Mouse (Mus musculus): ENCODE measurements around the gene Zbtb16. TPM values are rescaled to one million over a fixed set of nuclear protein-coding genes. Genes with fewer than 3 reads are reported as not detected.
A peak's percentile ranks its signal among the peaks of the same experiment; 100 is the strongest.

Zbtb16 gene
- polyA plus RNA-seq, 1 experiment from 2014 or later = 2.0 TPM

- ATAC-seq = no peak
- no peak overlapping the region for H3K9ac ChIP-seq
- no peak overlapping the region for H3K27ac ChIP-seq
- H3K36me3 ChIP-seq = no peaks in the 10 kb centered on the region
- no peak overlapping the region for H3K4me2 ChIP-seq (replicated peaks)
- no peaks in the 10 kb centered on the region for H3K9me3 ChIP-seq
- 19% methylated on average over 11 of the region's 11 CpGs for WGBS
- H3K4me1 ChIP-seq (replicated peaks) = peaks cover 21% of the 10 kb centered on the region
- no peaks in the 10 kb centered on the region for H3K27me3 ChIP-seq (replicated peaks)
- H3K4me3 ChIP-seq (replicated peaks) = no peak overlapping the region
Observed at GRCm38 (mm10) chr9:48674359-48675015, 161.5 kb downstream of the Zbtb16 start.

GRCm38 (mm10) chr9:48673804-48674203 lies 162.2 kb downstream of the Zbtb16 start:
- Histone ChIP-seq H3K4me2 (replicated peaks) (no peak overlapping the region), H3K36me3 (no peaks in the 10 kb centered on the region), H3K9ac (no peak overlapping the region), H3K9me3 (no peaks in the 10 kb centered on the region), H3K4me3 (replicated peaks) (no peak overlapping the region), H3K4me1 (replicated peaks) (peaks cover 16% of the 10 kb centered on the region), H3K27me3 (replicated peaks) (no peaks in the 10 kb centered on the region), H3K27ac (no peak overlapping the region)
- 60% methylated on average over 5 of the region's 5 CpGs for WGBS
- ATAC-seq = no peak

- Histone ChIP-seq H3K9me3 (no peaks in the 10 kb centered on the region), H3K36me3 (no peaks in the 10 kb centered on the region), H3K4me1 (replicated peaks) (peaks cover 16% of the 10 kb centered on the region), H3K27ac (no peak overlapping the region), H3K9ac (no peak overlapping the region), H3K4me2 (replicated peaks) (no peak overlapping the region), H3K27me3 (replicated peaks) (no peaks in the 10 kb centered on the region), H3K4me3 (replicated peaks) (no peak overlapping the region)
- no peak for ATAC-seq
- WGBS = 82% methylated on average over 6 of the region's 6 CpGs
Observed at GRCm38 (mm10) chr9:48673213-48673612, 162.8 kb downstream of the Zbtb16 start.

DNA sequence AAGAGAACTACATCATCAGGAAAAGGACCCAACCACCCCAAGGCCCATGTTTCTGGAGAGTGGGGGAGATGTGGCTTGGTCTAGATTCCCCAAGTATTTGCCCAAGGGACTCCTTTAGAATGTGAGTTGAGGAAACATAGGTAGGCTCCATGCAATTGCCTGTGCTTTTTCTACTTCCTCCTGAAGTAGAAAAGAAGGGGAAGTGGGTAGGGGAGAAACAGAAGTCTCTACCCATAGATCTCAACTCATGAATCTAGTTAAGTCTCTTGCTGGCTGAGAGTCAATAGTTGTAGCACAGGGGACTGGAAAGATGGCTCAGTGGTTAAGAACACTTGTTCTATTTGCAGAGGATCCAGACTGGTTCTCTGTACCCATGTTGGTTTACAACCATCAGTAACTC lies 164.2 kb downstream of the Zbtb16 start:
- ATAC-seq = no peak
- no peaks in the 10 kb centered on the region for H3K27me3 ChIP-seq (replicated peaks)
- peaks cover 16% of the 10 kb centered on the region for H3K4me1 ChIP-seq (replicated peaks)
- H3K4me3 ChIP-seq (replicated peaks) = no peak overlapping the region
- H3K4me2 ChIP-seq (replicated peaks) = no peak overlapping the region
- no peaks in the 10 kb centered on the region for H3K36me3 ChIP-seq
- H3K27ac ChIP-seq = no peak overlapping the region
- no peaks in the 10 kb centered on the region for H3K9me3 ChIP-seq
- no peak overlapping the region for H3K9ac ChIP-seq

GRCm38 (mm10) chr9:48670156-48670555 lies 165.9 kb downstream of the Zbtb16 start:
- no peak overlapping the region for H3K9ac ChIP-seq
- H3K4me3 ChIP-seq (replicated peaks) = no peak overlapping the region
- no peaks in the 10 kb centered on the region for H3K27me3 ChIP-seq (replicated peaks)
- no peak overlapping the region for H3K4me2 ChIP-seq (replicated peaks)
- 79% methylated on average over 13 of the region's 13 CpGs for WGBS
- H3K4me1 ChIP-seq (replicated peaks) = peaks cover 12% of the 10 kb centered on the region
- no peak overlapping the region for H3K27ac ChIP-seq
- no peaks in the 10 kb centered on the region for H3K9me3 ChIP-seq
- no peak for ATAC-seq
- no peaks in the 10 kb centered on the region for H3K36me3 ChIP-seq

GRCm38 (mm10) chr9:48669672-48670071 lies 166.3 kb downstream of the Zbtb16 start:
- ATAC-seq = no peak
- H3K9me3 ChIP-seq = no peaks in the 10 kb centered on the region
- H3K27ac ChIP-seq = no peak overlapping the region
- no peak overlapping the region for H3K9ac ChIP-seq
- peaks cover 7% of the 10 kb centered on the region; the same call in 1 of the 2 replicates for H3K4me1 ChIP-seq (replicated peaks)
- no peaks in the 10 kb centered on the region for H3K27me3 ChIP-seq (replicated peaks)
- no peak overlapping the region for H3K4me3 ChIP-seq (replicated peaks)
- no peaks in the 10 kb centered on the region for H3K36me3 ChIP-seq
- WGBS = 83% methylated on average over 10 of the region's 10 CpGs
- H3K4me2 ChIP-seq (replicated peaks) = no peak overlapping the region

DNA sequence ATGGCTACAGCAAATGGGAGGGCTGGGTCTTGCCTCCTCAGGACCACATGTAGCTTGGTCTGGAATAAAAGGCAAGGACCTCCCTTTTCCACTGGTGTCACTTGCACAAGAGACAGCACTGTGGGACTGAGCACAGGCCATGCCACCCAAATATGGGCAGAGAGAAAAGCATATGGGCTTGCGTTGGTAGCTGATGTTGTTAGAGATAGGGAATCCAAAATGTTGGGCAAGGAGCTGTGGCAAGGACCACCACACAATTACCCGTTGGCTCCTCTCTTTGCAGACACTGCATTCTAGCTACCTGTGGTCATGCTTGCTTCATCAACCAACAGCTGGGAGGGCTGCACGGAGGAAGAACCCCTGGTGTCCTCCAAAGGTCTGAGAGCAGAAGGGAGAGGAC lies 169.3 kb downstream of the Zbtb16 start:
- 90% methylated on average over 3 of the region's 3 CpGs for WGBS
- no peaks in the 10 kb centered on the region for H3K9me3 ChIP-seq
- no peaks in the 10 kb centered on the region for H3K36me3 ChIP-seq
- no peak overlapping the region for H3K27ac ChIP-seq
- H3K4me1 ChIP-seq (replicated peaks) = 0 out of 2 replicates have a peak, but pooled peaks cover 7% of the 10 kb centered on the region
- no peaks in the 10 kb centered on the region for H3K27me3 ChIP-seq (replicated peaks)
- no peak overlapping the region for H3K4me3 ChIP-seq (replicated peaks)
- H3K9ac ChIP-seq = no peak overlapping the region
- ATAC-seq = no peak
- H3K4me2 ChIP-seq (replicated peaks) = no peak overlapping the region

GRCm38 (mm10) chr9:48663052-48663433 lies 173.0 kb downstream of the Zbtb16 start:
- ATAC-seq = peak; percentile 44; the same call in 1 of the 2 replicates
- H3K9ac ChIP-seq = no peak overlapping the region
- H3K36me3 ChIP-seq = no peaks in the 10 kb centered on the region
- no peak overlapping the region for H3K4me2 ChIP-seq (replicated peaks)
- no peak overlapping the region for H3K4me3 ChIP-seq (replicated peaks)
- 33% methylated on average over 13 of the region's 13 CpGs for WGBS
- no peak overlapping the region for H3K27ac ChIP-seq
- no peaks in the 10 kb centered on the region for H3K9me3 ChIP-seq
- H3K4me1 ChIP-seq (replicated peaks) = 0 out of 2 replicates have a peak, but pooled peaks cover 5% of the 10 kb centered on the region
- H3K27me3 ChIP-seq (replicated peaks) = no peaks in the 10 kb centered on the region

- Histone ChIP-seq H3K4me2 (replicated peaks) (no peak overlapping the region), H3K9me3 (no peaks in the 10 kb centered on the region), H3K27me3 (replicated peaks) (no peaks in the 10 kb centered on the region), H3K4me3 (replicated peaks) (no peak overlapping the region), H3K27ac (no peak overlapping the region), H3K4me1 (replicated peaks) (0 out of 2 replicates have a peak, but pooled peaks cover 5% of the 10 kb centered on the region), H3K36me3 (no peaks in the 10 kb centered on the region), H3K9ac (no peak overlapping the region)
- 37% methylated on average over 15 of the region's 15 CpGs for WGBS
- ATAC-seq = peak; percentile 66
Observed at GRCm38 (mm10) chr9:48662361-48663051, 173.5 kb downstream of the Zbtb16 start.

- Histone ChIP-seq H3K9me3 (no peaks in the 10 kb centered on the region), H3K27me3 (replicated peaks) (no peaks in the 10 kb centered on the region), H3K9ac (no peak overlapping the region), H3K4me1 (replicated peaks) (0 out of 2 replicates have a peak, but pooled peaks cover 5% of the 10 kb centered on the region), H3K36me3 (no peaks in the 10 kb centered on the region), H3K4me2 (replicated peaks) (no peak overlapping the region), H3K27ac (no peak overlapping the region), H3K4me3 (replicated peaks) (no peak overlapping the region)
- WGBS = 68% methylated on average over 9 of the region's 9 CpGs
- no peak for ATAC-seq
Observed at GRCm38 (mm10) chr9:48661225-48662023, 174.6 kb downstream of the Zbtb16 start.

DNA sequence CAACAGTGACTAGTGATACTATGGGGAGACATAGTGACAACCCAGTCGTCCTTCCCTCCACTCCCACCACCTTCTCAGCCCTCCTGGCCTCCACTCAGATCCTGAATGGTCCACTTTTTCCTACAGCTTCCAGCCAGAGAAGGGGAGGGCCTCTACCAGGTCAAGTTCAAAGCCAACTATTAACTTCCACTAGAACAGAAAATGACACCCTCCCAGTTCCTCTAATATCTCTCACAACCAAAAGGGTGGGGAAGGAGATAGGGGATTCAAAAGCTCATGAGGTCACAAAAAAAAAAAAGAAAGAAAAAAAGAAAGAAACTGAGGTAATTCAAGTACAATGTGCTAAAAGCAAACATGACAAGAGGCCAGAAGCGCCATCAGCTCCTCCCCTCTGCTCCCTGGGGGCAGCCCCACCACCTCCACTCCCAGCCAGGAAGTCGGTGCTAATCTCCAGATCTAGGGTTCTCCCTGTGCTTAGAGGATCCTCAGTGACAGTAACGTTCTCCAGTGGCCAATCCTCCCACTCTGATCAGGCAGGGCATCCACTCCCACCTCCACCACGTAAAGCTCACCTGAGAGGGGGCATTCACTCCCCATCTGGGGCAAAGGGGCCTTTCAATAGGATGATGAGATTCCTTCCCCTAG lies 180.4 kb downstream of the Zbtb16 start:
- H3K4me2 ChIP-seq (replicated peaks) = no peak overlapping the region
- H3K4me3 ChIP-seq (replicated peaks) = no peak overlapping the region
- no peak overlapping the region for H3K9ac ChIP-seq
- H3K9me3 ChIP-seq = no peaks in the 10 kb centered on the region
- ATAC-seq = 0 out of 2 replicates have a peak, but pooled peaks have one; percentile 20
- 23% methylated on average over 5 of the region's 5 CpGs for WGBS
- no peaks in the 10 kb centered on the region for H3K36me3 ChIP-seq
- H3K27me3 ChIP-seq (replicated peaks) = no peaks in the 10 kb centered on the region
- peaks cover 3% of the 10 kb centered on the region; the same call in 1 of the 2 replicates for H3K4me1 ChIP-seq (replicated peaks)
- no peak overlapping the region for H3K27ac ChIP-seq

DNA sequence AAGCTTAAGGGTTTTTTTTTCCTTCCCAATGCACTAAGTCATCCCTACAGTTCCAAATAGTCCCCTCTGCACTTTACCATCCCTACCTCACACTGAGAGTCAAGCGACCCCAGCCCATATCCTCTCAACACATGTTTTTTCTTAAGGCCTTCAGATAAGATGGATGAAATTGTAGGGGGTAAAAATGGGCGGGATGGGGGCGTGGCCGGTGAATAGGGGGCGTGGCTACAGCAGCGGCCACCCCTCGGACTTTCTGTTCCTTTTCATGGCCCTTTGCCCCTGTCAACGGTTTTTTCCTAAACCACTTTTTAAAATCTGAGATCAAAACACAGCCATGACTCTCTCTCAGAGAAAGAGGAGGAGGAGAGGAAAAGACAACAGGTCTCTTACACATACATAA lies 181.3 kb downstream of the Zbtb16 start:
- Histone ChIP-seq H3K27me3 (replicated peaks) (no peaks in the 10 kb centered on the region), H3K36me3 (no peaks in the 10 kb centered on the region), H3K4me2 (replicated peaks) (no peak overlapping the region), H3K4me3 (replicated peaks) (no peak overlapping the region), H3K27ac (no peak overlapping the region), H3K9me3 (no peaks in the 10 kb centered on the region), H3K9ac (no peak overlapping the region), H3K4me1 (replicated peaks) (peaks cover 3% of the 10 kb centered on the region; the same call in 1 of the 2 replicates)
- 12% methylated on average over 8 of the region's 8 CpGs for WGBS
- ATAC-seq = no peak

All from intestine, embryonic 15.5 days (tissue).